ENCODE assay signal across 8 mouse cellular contexts in genomic region chr7:78881607-78882468, GRCm38 (mm10). TPM values are rescaled to one million over a fixed set of nuclear protein-coding genes. Genes with fewer than 3 reads are reported as not detected.
DNase-seq lines count a peak whose midpoint lies in the region; ATAC-seq and TF ChIP-seq lines count a peak whose summit lies in the region.

No protein-coding gene starts in this region.

- H3K4me2 ChIP-seq in heart, embryonic 11.5 days: peak overlapping the region; percentile 47
- H3K4me2 ChIP-seq in CH12.LX (ENCODE audit: insufficient read depth, low read depth, poor library complexity, severe bottlenecking): peak overlapping the region; percentile 57
- peak overlapping the region; percentile 85 for H3K4me2 ChIP-seq in forebrain, embryonic 13.5 days
- H3K4me2 ChIP-seq in midbrain, embryonic 11.5 days: peak overlapping the region; percentile 89

- TF ChIP-seq EP300 in CH12.LX (IDR thresholded peaks at IDR 0.05; ENCODE audit: low read length): no peak

- peak overlapping the region; percentile 18; the same call in 1 of the 2 replicates for H3K4me3 ChIP-seq in heart, embryonic 11.5 days (ENCODE audit: low read depth, low read length)
- peak overlapping the region in 1 of 3 experiments; percentile 13 for H3K4me3 ChIP-seq in CH12.LX (replicated peaks in 1 of 3; ENCODE audit: low read depth in 2 of 3, low read length in 2 of 3, poor library complexity in 1 of 3)
- peak overlapping the region; percentile 59 for H3K4me3 ChIP-seq in forebrain, embryonic 13.5 days
- peak overlapping the region; percentile 51 for H3K4me3 ChIP-seq in midbrain, embryonic 11.5 days (ENCODE audit: low read depth, low read length)
- no peak overlapping the region for H3K4me3 ChIP-seq in thymus, adult 2 months (ENCODE audit: control insufficient read depth, insufficient read depth, low read length)

- TF ChIP-seq CTCF in CH12.LX (conservative IDR thresholded peaks at IDR 0.05 in 1 of 2, IDR thresholded peaks at IDR 0.05 in 1 of 2; ENCODE audit: low read depth in 2 of 2, low read length in 2 of 2): no peak
- TF ChIP-seq CTCF in thymus, adult 2 months (IDR thresholded peaks at IDR 0.05; ENCODE audit: borderline replicate concordance, control insufficient read depth, extremely low read depth, insufficient read depth, low read length, poor library complexity): no peak

- no peak for TF ChIP-seq POLR2A in CH12.LX (IDR thresholded peaks at IDR 0.05; ENCODE audit: low read depth, low read length)
- no peak for TF ChIP-seq POLR2A in thymus, adult 2 months (IDR thresholded peaks at IDR 0.05; ENCODE audit: control insufficient read depth, extremely low read depth, insufficient read depth, low read length, poor library complexity)

- H3K9me3 ChIP-seq in heart, embryonic 11.5 days (replicated peaks; ENCODE audit: control insufficient read depth, low read length): no peaks in the 10 kb centered on the region
- H3K9me3 ChIP-seq in CH12.LX (replicated peaks; ENCODE audit: low read length): no peaks in the 10 kb centered on the region
- H3K9me3 ChIP-seq in forebrain, embryonic 13.5 days (replicated peaks): no peaks in the 10 kb centered on the region
- H3K9me3 ChIP-seq in midbrain, embryonic 11.5 days (ENCODE audit: control insufficient read depth, low read length): no peaks in the 10 kb centered on the region

- DNase-seq in heart, postnatal 14 days: no peak
- DNase-seq in CH12.LX (ENCODE audit: extremely low read depth): no peak
- DNase-seq in midbrain, embryonic 11.5 days (ENCODE audit: low spot score, missing footprints): peak; percentile 94
- DNase-seq in adrenal gland, postnatal 36 days: no peak
- DNase-seq in thymus, adult 2 months: no peak
- no peak for DNase-seq in urinary bladder, postnatal 14 days (ENCODE audit: low spot score)

- ATAC-seq in heart, embryonic 11.5 days (replicated peaks; ENCODE audit: insufficient number of reproducible peaks, low FRiP score, low TSS enrichment): no peak
- no peak for ATAC-seq in forebrain, embryonic 13.5 days
- ATAC-seq in midbrain, embryonic 11.5 days (ENCODE audit: low FRiP score): peak; percentile 14

- intact Hi-C loops in heart, postnatal 14 days (cut with DNase I): no loop called here

- H3K36me3 ChIP-seq in heart, embryonic 11.5 days (ENCODE audit: control insufficient read depth, insufficient read depth, low read length): no peaks in the 10 kb centered on the region
- H3K36me3 ChIP-seq in CH12.LX (replicated peaks in 1 of 2; ENCODE audit: control insufficient read depth in 1 of 2, insufficient read depth in 1 of 2, low read length in 1 of 2): no peaks in the 10 kb centered on the region
- H3K36me3 ChIP-seq in forebrain, embryonic 13.5 days (ENCODE audit: poor library complexity, severe bottlenecking): no peaks in the 10 kb centered on the region
- no peaks in the 10 kb centered on the region for H3K36me3 ChIP-seq in midbrain, embryonic 11.5 days (ENCODE audit: control insufficient read depth, insufficient read depth, low read length)
- H3K36me3 ChIP-seq in thymus, adult 2 months (ENCODE audit: control insufficient read depth, insufficient read depth, low read length): no peaks in the 10 kb centered on the region

- H3K79me2 ChIP-seq in CH12.LX (replicated peaks; ENCODE audit: control insufficient read depth, extremely low read depth, insufficient read depth, poor library complexity, severe bottlenecking): no peaks in the 10 kb centered on the region

- no peak overlapping the region for H3K27ac ChIP-seq in heart, embryonic 11.5 days (ENCODE audit: low read depth, low read length)
- H3K27ac ChIP-seq in CH12.LX (ENCODE audit: insufficient read depth, low read depth): no peak overlapping the region
- H3K27ac ChIP-seq in forebrain, embryonic 13.5 days: peak overlapping the region; percentile 90; the same call in 1 of the 2 replicates
- H3K27ac ChIP-seq in midbrain, embryonic 11.5 days (ENCODE audit: low read depth, low read length): peak overlapping the region; percentile 52; the same call in 1 of the 2 replicates
- H3K27ac ChIP-seq in thymus, adult 2 months (ENCODE audit: control insufficient read depth, insufficient read depth, low read length): no peak overlapping the region

- H3K9ac ChIP-seq in heart, embryonic 11.5 days (ENCODE audit: low read depth, low read length): no peak overlapping the region
- no peak overlapping the region for H3K9ac ChIP-seq in CH12.LX (ENCODE audit: insufficient read depth, low read depth)
- peak overlapping the region; percentile 77; the same call in 1 of the 2 replicates for H3K9ac ChIP-seq in forebrain, embryonic 13.5 days
- H3K9ac ChIP-seq in midbrain, embryonic 11.5 days (ENCODE audit: low read length): peak overlapping the region; percentile 20; the same call in 1 of the 2 replicates

- H3K27me3 ChIP-seq in heart, embryonic 11.5 days (ENCODE audit: control insufficient read depth, insufficient read depth, low read length): peaks cover 56% of the 10 kb centered on the region
- H3K27me3 ChIP-seq in CH12.LX (replicated peaks): peaks cover 23% of the 10 kb centered on the region
- H3K27me3 ChIP-seq in forebrain, embryonic 13.5 days: no peaks in the 10 kb centered on the region; the same call in 1 of the 2 replicates
- 0 out of 2 replicates have a peak, but pooled peaks cover 2% of the 10 kb centered on the region for H3K27me3 ChIP-seq in midbrain, embryonic 11.5 days (ENCODE audit: control insufficient read depth, insufficient read depth, low read length)
- peaks cover 12% of the 10 kb centered on the region for H3K27me3 ChIP-seq in thymus, adult 2 months (ENCODE audit: control insufficient read depth, insufficient read depth, low read length)

- no peak for TF ChIP-seq RAD21 in CH12.LX (IDR thresholded peaks at IDR 0.05; ENCODE audit: low read depth, low read length)

- peaks cover 5% of the 10 kb centered on the region for H3K4me1 ChIP-seq in heart, embryonic 11.5 days (ENCODE audit: control insufficient read depth, insufficient read depth, low read length)
- H3K4me1 ChIP-seq in CH12.LX (ENCODE audit: control insufficient read depth in 1 of 2, insufficient read depth in 2 of 2): 0 out of 4 replicates have a peak, but pooled peaks cover 0 to 3% of the 10 kb centered on the region in 2 experiments
- peaks cover 45% of the 10 kb centered on the region for H3K4me1 ChIP-seq in forebrain, embryonic 13.5 days
- H3K4me1 ChIP-seq in midbrain, embryonic 11.5 days (ENCODE audit: control insufficient read depth, insufficient read depth, low read length): peaks cover 45% of the 10 kb centered on the region
- H3K4me1 ChIP-seq in thymus, adult 2 months (replicated peaks; ENCODE audit: control insufficient read depth, insufficient read depth, low read length): peaks cover 18% of the 10 kb centered on the region

- dilution Hi-C loops in CH12.LX (cut with MboI; ENCODE audit: extremely low pct_ligation_motif_present, extremely low pct_unique_long_range_greater_than_20kb, low sequenced_read_pairs): no loop called here

- WGBS in heart, embryonic 11.5 days (ENCODE audit: insufficient replicate concordance): 20% methylated on average over 16 of the region's 16 CpGs
- 6% methylated on average over 15 of the region's 16 CpGs for WGBS in forebrain, embryonic 13.5 days
- 6% methylated on average over 13 of the region's 16 CpGs for WGBS in midbrain, embryonic 11.5 days
- WGBS in thymus, adult 2 months: 29% methylated on average over 16 of the region's 16 CpGs

- in situ Hi-C loops in CH12.LX (cut with MboI; ENCODE audit: low pct_ligation_motif_present, low pct_unique_long_range_greater_than_20kb, low sequenced_read_pairs): no loop called here

TF ChIP-seq in CH12.LX, 34 proteins besides CTCF, POLR2A, EP300 and RAD21 (continues in another document):
- TF ChIP-seq JUN (IDR thresholded peaks at IDR 0.05; ENCODE audit: insufficient read depth, low read depth, low read length): no peak
- no peak for TF ChIP-seq ZC3H11A (IDR thresholded peaks at IDR 0.05; ENCODE audit: low read depth, low read length)
- no peak for TF ChIP-seq NELFE (IDR thresholded peaks at IDR 0.05; ENCODE audit: low read depth, low read length)
- TF ChIP-seq ZMIZ1 (IDR thresholded peaks at IDR 0.05; ENCODE audit: low read depth, low read length): no peak
- TF ChIP-seq MXI1 (IDR thresholded peaks at IDR 0.05; ENCODE audit: low read depth, low read length): no peak
- no peak for TF ChIP-seq MEF2A (IDR thresholded peaks at IDR 0.05; ENCODE audit: borderline replicate concordance, low read depth, low read length)

RNA-seq across cellular contexts. Expression of gene Aen, which starts 13.8 kb away (rescaled TPM):
- polyA plus RNA-seq in heart, embryonic 11.5 days (2014; fragmentation: Nextera tagmentation; extraction: Ambion mirVana): 27.5 and 33.8 TPM in 2 replicates
- total RNA-seq in heart, postnatal 14 days (2021): 10 to 100 TPM; 25.8 to 29.4 TPM
- total RNA-seq in CH12.LX (2012; rRNA removed) (69.1 and 93.5 TPM in 2 replicates), CH12.LX (2014; rRNA removed) (72.9 and 73.3 TPM in 2 replicates)
- polyA plus RNA-seq in CH12.LX (2012; ENCODE audit: insufficient read length, low read depth): 74.2 and 88.9 TPM in 2 replicates
- 57.2 and 61.5 TPM in 2 replicates for polyA plus RNA-seq in forebrain, embryonic 13.5 days (2015; fragmentation: Nextera tagmentation; extraction: Ambion mirVana)
- polyA plus RNA-seq in midbrain, embryonic 11.5 days (2014; fragmentation: Nextera tagmentation; extraction: Ambion mirVana): 42.2 and 48.9 TPM in 2 replicates
- 10 to 100 TPM; 37.8 to 39.2 TPM for total RNA-seq in adrenal gland, postnatal 36 days (2021)
- polyA plus RNA-seq in thymus, adult 2 months (2012; rRNA removed): 32.3 and 39.2 TPM in 2 replicates

RNA-seq across cellular contexts. Expression of gene Isg20, which starts 31.4 kb away (rescaled TPM):
- 0.54 and 1.2 TPM in 2 replicates for polyA plus RNA-seq in heart, embryonic 11.5 days (2014; fragmentation: Nextera tagmentation; extraction: Ambion mirVana)
- 10 to 100 TPM; 21.5 to 23.6 TPM for total RNA-seq in heart, postnatal 14 days (2021)
- total RNA-seq in CH12.LX (2012; rRNA removed) (35.0 and 44.2 TPM in 2 replicates), CH12.LX (2014; rRNA removed) (5.6 and 6.9 TPM in 2 replicates)
- polyA plus RNA-seq in CH12.LX (2012; ENCODE audit: insufficient read length, low read depth): 19.9 and 21.3 TPM in 2 replicates
- polyA plus RNA-seq in forebrain, embryonic 13.5 days (2015; fragmentation: Nextera tagmentation; extraction: Ambion mirVana): 0.52 TPM in 1 of 2 replicates, not detected in the other
- 0.57 and 0.78 TPM in 2 replicates for polyA plus RNA-seq in midbrain, embryonic 11.5 days (2014; fragmentation: Nextera tagmentation; extraction: Ambion mirVana)
- total RNA-seq in adrenal gland, postnatal 36 days (2021): 10 to 100 TPM in 1 of 2 experiments, 1 to 10 TPM in 1; 7.0 to 11.2 TPM
- 159 and 194 TPM in 2 replicates for polyA plus RNA-seq in thymus, adult 2 months (2012; rRNA removed)

RNA-seq across cellular contexts. Expression of gene Det1, which starts 34.8 kb away (rescaled TPM):
- polyA plus RNA-seq in heart, embryonic 11.5 days (2014; fragmentation: Nextera tagmentation; extraction: Ambion mirVana): 12.1 and 12.5 TPM in 2 replicates
- total RNA-seq in heart, postnatal 14 days (2021): 1 to 10 TPM; 8.6 to 9.9 TPM
- total RNA-seq in CH12.LX (2012; rRNA removed): 12.6 and 12.9 TPM in 2 replicates
- total RNA-seq in CH12.LX (2014; rRNA removed): 11.9 and 14.3 TPM in 2 replicates
- 9.5 and 12.2 TPM in 2 replicates for polyA plus RNA-seq in CH12.LX (2012; ENCODE audit: insufficient read length, low read depth)
- 19.0 and 21.0 TPM in 2 replicates for polyA plus RNA-seq in forebrain, embryonic 13.5 days (2015; fragmentation: Nextera tagmentation; extraction: Ambion mirVana)
- 20.5 and 24.0 TPM in 2 replicates for polyA plus RNA-seq in midbrain, embryonic 11.5 days (2014; fragmentation: Nextera tagmentation; extraction: Ambion mirVana)
- total RNA-seq in adrenal gland, postnatal 36 days (2021): 10 to 100 TPM; 11.5 to 15.5 TPM
- 32.7 and 33.9 TPM in 2 replicates for polyA plus RNA-seq in thymus, adult 2 months (2012; rRNA removed)

Comparison
In these comparisons a context has a peak if more than half of its experiments do, and no peak if none do; other contexts are left out.
1. H3K27ac ChIP-seq: peak in forebrain, embryonic 13.5 days (single experiment) and midbrain, embryonic 11.5 days (single experiment); none in heart, embryonic 11.5 days (single experiment), CH12.LX (single experiment) and thymus, adult 2 months (single experiment).
2. H3K9ac ChIP-seq: peak in forebrain, embryonic 13.5 days (single experiment) and midbrain, embryonic 11.5 days (single experiment); none in heart, embryonic 11.5 days (single experiment) and CH12.LX (single experiment).
3. Peak in every context shown above with its lines, with median percentiles within 50 percentile points of each other: H3K4me2 ChIP-seq.